Mouse (Mus musculus): Measurements from ENCODE around the gene Wasl. TPM values are rescaled to one million over a fixed set of nuclear protein-coding genes. Genes with fewer than 3 reads are reported as not detected.

Wasl gene
- polyA plus RNA-seq, 1 experiment from 2014 or later, result 69.1 TPM

- no peak for ATAC-seq
- no peak overlapping the region for H3K9ac ChIP-seq (replicated peaks)
- H3K27me3 ChIP-seq, result no peaks in the 10 kb centered on the region
- no peak overlapping the region for H3K4me2 ChIP-seq (replicated peaks)
- H3K9me3 ChIP-seq, result no peaks in the 10 kb centered on the region
- H3K4me1 ChIP-seq (replicated peaks), result no peaks in the 10 kb centered on the region
- 93% methylated on average over 2 of the region's 2 CpGs for WGBS
- H3K27ac ChIP-seq, result no peak overlapping the region
- no peak overlapping the region for H3K4me3 ChIP-seq (replicated peaks)
- no peaks in the 10 kb centered on the region for H3K36me3 ChIP-seq
These were observed 22.6 kb downstream of the Wasl start for GRCm38 (mm10) chr6:24642161-24642560.

- whole genome bisulfite sequencing, result 97% methylated on average over 4 of the region's 4 CpGs
- no peaks in the 10 kb centered on the region for H3K4me1 ChIP-seq (replicated peaks)
These were observed 23.5 kb downstream of the Wasl start for GRCm38 (mm10) chr6:24641286-24641685.

GRCm38 (mm10) chr6:24635814-24636213 is 29.0 kb downstream of the Wasl start:
- WGBS, result 96% methylated on average over 2 of the region's 2 CpGs

More at GRCm38 (mm10) chr6:24641286-24641685, 23.5 kb downstream of the Wasl start:
- H3K27me3 ChIP-seq, result no peaks in the 10 kb centered on the region
- no peaks in the 10 kb centered on the region for H3K36me3 ChIP-seq
- H3K4me2 ChIP-seq (replicated peaks), result no peak overlapping the region
- no peaks in the 10 kb centered on the region for H3K9me3 ChIP-seq
- no peak overlapping the region for H3K27ac ChIP-seq
- H3K9ac ChIP-seq (replicated peaks), result no peak overlapping the region
- no peak overlapping the region for H3K4me3 ChIP-seq (replicated peaks)
- no peak for ATAC-seq

GRCm38 (mm10) chr6:24634065-24634464 is 30.7 kb downstream of the Wasl start:
- Histone ChIP-seq H3K27ac (no peak overlapping the region), H3K4me2 (replicated peaks) (no peak overlapping the region), H3K9ac (replicated peaks) (no peak overlapping the region), H3K36me3 (peaks cover 11% of the 10 kb centered on the region), H3K4me3 (replicated peaks) (no peak overlapping the region), H3K4me1 (replicated peaks) (no peaks in the 10 kb centered on the region), H3K27me3 (no peaks in the 10 kb centered on the region), H3K9me3 (no peaks in the 10 kb centered on the region)
- no peak for ATAC-seq
- 93% methylated on average over 3 of the region's 3 CpGs for WGBS

More at GRCm38 (mm10) chr6:24635814-24636213, 29.0 kb downstream of the Wasl start:
- Histone ChIP-seq H3K9ac (replicated peaks) (no peak overlapping the region), H3K4me2 (replicated peaks) (no peak overlapping the region), H3K36me3 (peaks cover 11% of the 10 kb centered on the region), H3K4me1 (replicated peaks) (no peaks in the 10 kb centered on the region), H3K9me3 (no peaks in the 10 kb centered on the region), H3K27ac (no peak overlapping the region), H3K4me3 (replicated peaks) (no peak overlapping the region), H3K27me3 (no peaks in the 10 kb centered on the region)
- ATAC-seq, result no peak

GRCm38 (mm10) chr6:24632061-24632460 is 32.7 kb downstream of the Wasl start:
- no peaks in the 10 kb centered on the region for H3K27me3 ChIP-seq
- no peak overlapping the region for H3K27ac ChIP-seq
- H3K36me3 ChIP-seq, result peaks cover 11% of the 10 kb centered on the region
- 90% methylated on average over 4 of the region's 4 CpGs for WGBS
- no peak overlapping the region for H3K4me2 ChIP-seq (replicated peaks)
- H3K4me1 ChIP-seq (replicated peaks), result no peaks in the 10 kb centered on the region
- H3K9ac ChIP-seq (replicated peaks), result no peak overlapping the region
- no peak overlapping the region for H3K4me3 ChIP-seq (replicated peaks)
- H3K9me3 ChIP-seq, result no peaks in the 10 kb centered on the region
- no peak for ATAC-seq

GRCm38 (mm10) chr6:24628499-24628898 is 36.3 kb downstream of the Wasl start:
- WGBS, result 93% methylated on average over 1 of the region's 1 CpGs
- H3K27me3 ChIP-seq, result no peaks in the 10 kb centered on the region
- peaks cover 20% of the 10 kb centered on the region for H3K36me3 ChIP-seq
- no peaks in the 10 kb centered on the region for H3K9me3 ChIP-seq
- ATAC-seq, result no peak
- H3K4me3 ChIP-seq (replicated peaks), result no peak overlapping the region
- no peaks in the 10 kb centered on the region for H3K4me1 ChIP-seq (replicated peaks)
- no peak overlapping the region for H3K9ac ChIP-seq (replicated peaks)
- no peak overlapping the region for H3K27ac ChIP-seq
- no peak overlapping the region for H3K4me2 ChIP-seq (replicated peaks)

GRCm38 (mm10) chr6:24627586-24628030 is 37.2 kb downstream of the Wasl start:
- H3K27ac ChIP-seq, result no peak overlapping the region
- no peaks in the 10 kb centered on the region for H3K27me3 ChIP-seq
- no peaks in the 10 kb centered on the region for H3K4me1 ChIP-seq (replicated peaks)
- no peak overlapping the region for H3K4me3 ChIP-seq (replicated peaks)
- no peak overlapping the region for H3K9ac ChIP-seq (replicated peaks)
- WGBS, result 69% methylated on average over 5 of the region's 5 CpGs
- no peak overlapping the region for H3K4me2 ChIP-seq (replicated peaks)
- H3K9me3 ChIP-seq, result no peaks in the 10 kb centered on the region
- peak; percentile 84 for ATAC-seq
- peaks cover 11% of the 10 kb centered on the region for H3K36me3 ChIP-seq

- Histone ChIP-seq H3K4me2 (replicated peaks) (no peak overlapping the region), H3K4me3 (replicated peaks) (no peak overlapping the region), H3K9ac (replicated peaks) (no peak overlapping the region), H3K36me3 (peaks cover 38% of the 10 kb centered on the region), H3K4me1 (replicated peaks) (no peaks in the 10 kb centered on the region), H3K27me3 (no peaks in the 10 kb centered on the region), H3K27ac (no peak overlapping the region), H3K9me3 (no peaks in the 10 kb centered on the region)
- WGBS, result 84% methylated on average over 2 of the region's 2 CpGs
- no peak for ATAC-seq
These were observed 42.7 kb downstream of the Wasl start for GRCm38 (mm10) chr6:24622098-24622497.

GRCm38 (mm10) chr6:24620936-24621335 is 43.9 kb downstream of the Wasl start:
- Histone ChIP-seq H3K9ac (replicated peaks) (no peak overlapping the region), H3K4me2 (replicated peaks) (no peak overlapping the region), H3K36me3 (peaks cover 46% of the 10 kb centered on the region), H3K4me1 (replicated peaks) (no peaks in the 10 kb centered on the region), H3K9me3 (no peaks in the 10 kb centered on the region), H3K27ac (no peak overlapping the region), H3K27me3 (no peaks in the 10 kb centered on the region), H3K4me3 (replicated peaks) (no peak overlapping the region)
- no peak for ATAC-seq
- WGBS, result 91% methylated on average over 2 of the region's 2 CpGs

- Histone ChIP-seq H3K4me1 (replicated peaks) (no peaks in the 10 kb centered on the region), H3K4me3 (replicated peaks) (no peak overlapping the region), H3K27me3 (no peaks in the 10 kb centered on the region), H3K4me2 (replicated peaks) (no peak overlapping the region), H3K27ac (no peak overlapping the region), H3K9me3 (no peaks in the 10 kb centered on the region), H3K36me3 (peaks cover 50% of the 10 kb centered on the region), H3K9ac (replicated peaks) (no peak overlapping the region)
- ATAC-seq, result peak; percentile 58
- 78% methylated on average over 6 of the region's 6 CpGs for WGBS
These were observed 45.3 kb downstream of the Wasl start for GRCm38 (mm10) chr6:24619285-24620045.

- H3K27me3 ChIP-seq, result no peaks in the 10 kb centered on the region
- no peaks in the 10 kb centered on the region for H3K4me1 ChIP-seq (replicated peaks)
- no peak overlapping the region for H3K4me3 ChIP-seq (replicated peaks)
- ATAC-seq, result no peak
- H3K36me3 ChIP-seq, result peaks cover 49% of the 10 kb centered on the region
- H3K9me3 ChIP-seq, result no peaks in the 10 kb centered on the region
- WGBS, result 72% methylated on average over 4 of the region's 4 CpGs
- no peak overlapping the region for H3K9ac ChIP-seq (replicated peaks)
- H3K4me2 ChIP-seq (replicated peaks), result no peak overlapping the region
- no peak overlapping the region for H3K27ac ChIP-seq
These were observed 48.1 kb downstream of the Wasl start for GRCm38 (mm10) chr6:24616746-24617145.

- no peak for ATAC-seq
- Histone ChIP-seq H3K4me3 (replicated peaks) (no peak overlapping the region), H3K9me3 (no peaks in the 10 kb centered on the region), H3K4me2 (replicated peaks) (no peak overlapping the region), H3K9ac (replicated peaks) (no peak overlapping the region), H3K27ac (no peak overlapping the region), H3K4me1 (replicated peaks) (no peaks in the 10 kb centered on the region), H3K36me3 (peaks cover 41% of the 10 kb centered on the region), H3K27me3 (no peaks in the 10 kb centered on the region)
- WGBS, result 41% methylated on average over 4 of the region's 4 CpGs
These were observed 50.9 kb downstream of the Wasl start for GRCm38 (mm10) chr6:24613918-24614317.

- ATAC-seq, result no peak
- Histone ChIP-seq H3K9ac (replicated peaks) (no peak overlapping the region), H3K27me3 (no peaks in the 10 kb centered on the region), H3K27ac (no peak overlapping the region), H3K4me1 (replicated peaks) (no peaks in the 10 kb centered on the region), H3K4me2 (replicated peaks) (no peak overlapping the region), H3K4me3 (replicated peaks) (no peak overlapping the region), H3K9me3 (no peaks in the 10 kb centered on the region), H3K36me3 (peaks cover 41% of the 10 kb centered on the region)
- 95% methylated on average over 6 of the region's 6 CpGs for WGBS
These were observed 51.5 kb downstream of the Wasl start for GRCm38 (mm10) chr6:24613346-24613745.

Data from midbrain, embryonic 13.5 days (tissue).